Mouse (Mus musculus) kidney, adult 2 months (tissue): ENCODE measurements around the gene Txndc2. TPM values are rescaled to one million over a fixed set of nuclear protein-coding genes. Genes with fewer than 3 reads are reported as not detected.

Experiments used
- DNase-seq: peaks from one replicate; pipeline ENCODE4 v3.0.0; 2021
- H3K27ac ChIP-seq: fragments of 200-500 bp; 2 replicates; pipeline ENCODE4 v1.5.1; 2012; ENCODE audit warnings: low read depth, low read length, control low read depth, inconsistent platforms; ENCODE audit not compliant: insufficient read depth
- H3K27me3 ChIP-seq: fragments of 200-500 bp; replicated peaks from 2 replicates; pipeline ENCODE4 v1.6.1; 2012; ENCODE audit warnings: mild to moderate bottlenecking, moderate library complexity, low read length, inconsistent platforms; ENCODE audit not compliant: control insufficient read depth, insufficient read depth
- H3K36me3 ChIP-seq: fragments of 200-500 bp; 2 replicates; pipeline ENCODE4 v1.6.1; 2012; ENCODE audit warnings: mild to moderate bottlenecking, moderate library complexity, low read length, inconsistent platforms; ENCODE audit not compliant: control insufficient read depth, insufficient read depth
- H3K4me1 ChIP-seq: fragments of 200-500 bp; 2 replicates; pipeline ENCODE4 v1.6.1; 2011; ENCODE audit warnings: low read length; ENCODE audit not compliant: control insufficient read depth, insufficient read depth
- H3K4me3 ChIP-seq: fragments of 200-500 bp; 2 replicates; pipeline ENCODE4 v1.5.1; 2011; ENCODE audit warnings: mild to moderate bottlenecking, low read depth, low read length, control low read depth; ENCODE audit not compliant: insufficient read depth
- CTCF ChIP-seq: fragments of 200-500 bp; conservative IDR thresholded peaks from 2 replicates; pipeline ENCODE4 v1.5.1; 2011; ENCODE audit warnings: low read depth, mild to moderate bottlenecking, control low read depth, low read length, moderate library complexity, mixed read lengths; ENCODE audit not compliant: insufficient read depth, insufficient read length
- POLR2A ChIP-seq: fragments of 200-500 bp; IDR thresholded peaks from one replicate; pipeline ENCODE4 v1.6.1; 2011; ENCODE audit warnings: low read depth, low read length, control low read depth
- WGBS: fragments of 180-500 bp; shearing (Covaris S2); methylation state at CpG from one replicate; pipeline ENCODE4 v1.1.7; 2018; 5-methylcytosine and 5-hydroxymethylcytosine counted together
- polyA plus RNA-seq: library from polyadenylated mRNA; depleted of rRNA; stranded (reverse); fragments of >200 nt; gene quantifications from 2 replicates; pipeline ENCODE4 v1.2.3, GENCODE M21; 2012

Gene Txndc2
- polyA plus RNA-seq, 1 experiment: 0.05 TPM

DNA sequence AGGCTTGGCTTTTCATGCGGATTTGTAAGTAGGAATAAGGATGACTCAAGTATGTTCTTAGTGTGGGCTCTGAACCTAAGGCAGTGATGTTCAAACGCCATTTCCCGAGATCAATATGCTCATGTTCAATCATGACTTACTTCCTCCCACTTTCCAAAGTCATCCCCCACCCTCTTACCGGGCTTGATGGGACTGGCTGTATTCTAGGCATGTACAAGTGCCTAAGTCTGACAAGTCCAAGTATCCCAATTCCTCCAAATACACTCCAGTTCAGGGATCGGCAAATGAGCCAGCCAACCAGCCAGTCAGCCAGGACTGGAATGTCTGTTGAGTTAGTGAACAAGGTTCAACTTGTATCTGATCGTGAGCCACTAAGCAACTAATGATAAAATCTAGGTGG lies 15.7 kb downstream of the Txndc2 start:
- no peaks in the 10 kb centered on the region for H3K27me3 ChIP-seq
- H3K27ac ChIP-seq: no peak overlapping the region
- no peaks in the 10 kb centered on the region for H3K36me3 ChIP-seq
- H3K4me1 ChIP-seq: no peaks in the 10 kb centered on the region
- DNase-seq: peak; percentile 21
- TF ChIP-seq CTCF: no peak
- TF ChIP-seq POLR2A: no peak
- WGBS: 85% methylated on average over 6 of the region's 6 CpGs
- no peak overlapping the region for H3K4me3 ChIP-seq

DNA sequence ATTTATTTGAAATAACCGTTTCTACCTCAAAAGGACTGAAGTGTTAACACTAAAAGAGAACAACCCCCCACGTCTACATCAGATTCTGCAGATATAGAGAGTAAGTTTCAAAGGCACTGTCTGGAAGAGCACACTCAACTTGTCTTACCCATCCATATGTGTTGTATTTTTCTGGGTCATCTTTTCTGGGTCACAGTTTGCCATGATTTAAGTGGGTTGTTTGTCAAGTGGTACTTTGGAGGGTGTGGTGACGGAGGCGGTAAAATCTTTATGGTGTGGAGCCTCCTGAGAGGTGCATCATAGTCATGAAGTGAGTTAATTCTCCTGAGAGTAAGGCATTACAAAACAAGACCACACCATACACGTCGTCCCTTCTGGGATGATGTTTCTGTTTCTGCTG lies 16.4 kb downstream of the Txndc2 start:
- no peaks in the 10 kb centered on the region for H3K27me3 ChIP-seq
- TF ChIP-seq POLR2A (no peak), CTCF (no peak)
- H3K4me1 ChIP-seq: no peaks in the 10 kb centered on the region

DNA sequence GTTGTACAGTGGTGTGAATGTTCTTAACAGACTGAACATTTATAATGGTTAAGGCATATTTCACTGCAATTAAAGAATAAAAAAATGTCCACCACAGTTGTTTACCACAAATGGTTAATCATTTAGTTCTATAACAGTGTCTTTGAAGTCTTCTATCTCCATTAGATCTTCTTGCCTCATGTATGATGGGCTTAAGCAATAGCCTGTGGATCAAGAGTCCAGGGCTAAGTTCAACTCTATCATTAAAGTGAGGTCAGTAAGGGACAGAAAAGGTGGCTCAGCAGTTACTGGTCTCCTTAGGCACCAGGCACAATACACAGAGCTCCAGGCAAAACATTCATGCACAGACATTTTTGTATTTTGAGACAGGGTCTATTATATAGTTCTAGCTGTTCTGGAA lies 18.8 kb downstream of the Txndc2 start:
- no peak overlapping the region for H3K4me3 ChIP-seq
- H3K27me3 ChIP-seq: no peaks in the 10 kb centered on the region
- DNase-seq: peak; percentile 23
- no peak overlapping the region for H3K27ac ChIP-seq
- H3K36me3 ChIP-seq: no peaks in the 10 kb centered on the region
- no peaks in the 10 kb centered on the region for H3K4me1 ChIP-seq
- TF ChIP-seq POLR2A: no peak

More for the DNA sequence above, 16.4 kb downstream of the Txndc2 start:
- no peak for DNase-seq
- Histone ChIP-seq H3K4me3 (no peak overlapping the region), H3K27ac (no peak overlapping the region), H3K36me3 (no peaks in the 10 kb centered on the region)
- WGBS: 84% methylated on average over 6 of the region's 6 CpGs

DNA sequence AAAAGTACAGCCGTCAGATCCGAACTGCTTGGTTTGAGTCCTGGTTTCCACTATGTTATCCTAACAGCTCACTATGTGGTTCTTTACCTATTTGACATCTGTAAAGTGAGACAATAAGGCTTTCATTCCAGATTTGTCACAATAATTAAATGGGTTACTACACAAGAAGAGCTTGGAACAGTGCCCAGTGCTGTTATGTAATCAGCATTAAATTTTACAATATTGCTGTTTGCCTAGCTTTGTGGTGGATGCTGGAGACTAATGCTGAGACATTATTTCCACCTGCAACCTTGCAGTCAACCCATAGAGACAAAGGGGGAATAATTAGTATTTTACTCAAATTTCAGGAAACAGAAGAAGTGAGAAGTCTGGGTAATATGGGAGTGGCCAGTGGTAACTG lies 23.5 kb downstream of the Txndc2 start:
- Histone ChIP-seq H3K4me1 (no peaks in the 10 kb centered on the region), H3K4me3 (no peak overlapping the region), H3K36me3 (no peaks in the 10 kb centered on the region), H3K27ac (no peak overlapping the region), H3K27me3 (no peaks in the 10 kb centered on the region)
- WGBS: 84% methylated on average over 2 of the region's 2 CpGs
- peak; percentile 43 for DNase-seq
- TF ChIP-seq CTCF (no peak), POLR2A (no peak)

DNA sequence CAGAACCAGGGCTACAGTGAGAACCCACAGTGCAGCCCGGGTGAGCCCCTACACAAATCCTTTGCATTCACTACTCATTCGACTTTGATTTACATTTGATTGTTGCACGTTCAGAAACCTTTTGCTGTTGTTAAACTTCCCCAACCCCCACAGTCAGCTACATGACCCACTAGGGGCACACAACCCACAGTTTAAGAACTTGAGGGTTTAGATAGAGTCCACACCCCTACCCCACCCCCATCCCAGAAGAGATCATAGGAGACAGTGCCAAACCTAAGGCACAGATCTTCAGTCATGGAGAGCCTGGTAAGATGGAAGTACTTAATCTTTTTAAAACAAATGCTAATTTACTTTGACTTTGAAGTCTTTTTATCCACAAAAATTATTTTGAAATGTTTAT lies 26.3 kb downstream of the Txndc2 start:
- H3K36me3 ChIP-seq: no peaks in the 10 kb centered on the region
- H3K4me1 ChIP-seq: peaks cover 4% of the 10 kb centered on the region; the same call in 1 of the 2 replicates
- WGBS: 66% methylated on average over 3 of the region's 3 CpGs
- DNase-seq: no peak
- no peak for TF ChIP-seq POLR2A
- TF ChIP-seq CTCF: no peak
- H3K4me3 ChIP-seq: no peak overlapping the region
- no peak overlapping the region for H3K27ac ChIP-seq
- H3K27me3 ChIP-seq: no peaks in the 10 kb centered on the region

DNA sequence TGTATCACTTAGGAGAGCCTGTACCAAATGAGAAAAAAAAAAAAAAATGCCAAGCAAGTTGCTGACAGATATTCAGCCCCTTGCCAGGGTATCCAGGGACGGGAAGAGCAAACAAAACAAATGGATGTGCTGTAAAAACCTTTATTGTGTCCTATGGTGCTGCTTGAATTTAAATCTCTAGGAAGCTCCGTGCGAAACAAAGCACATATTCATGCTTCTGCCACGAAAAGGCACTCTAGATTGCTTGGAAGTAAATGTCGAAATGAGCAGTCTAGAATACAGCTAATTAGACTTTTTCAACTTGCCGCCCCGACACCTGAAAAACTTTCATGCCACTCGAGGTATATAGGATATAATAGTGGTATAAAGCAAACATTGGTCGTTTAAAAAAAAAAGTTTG lies 27.5 kb downstream of the Txndc2 start:
- H3K27me3 ChIP-seq: no peaks in the 10 kb centered on the region
- DNase-seq: no peak
- H3K4me3 ChIP-seq: peak overlapping the region; percentile 75
- peaks cover 4% of the 10 kb centered on the region; the same call in 1 of the 2 replicates for H3K4me1 ChIP-seq
- no peaks in the 10 kb centered on the region for H3K36me3 ChIP-seq
- no peak for TF ChIP-seq POLR2A
- no peak for TF ChIP-seq CTCF
- 1% methylated on average over 9 of the region's 9 CpGs for WGBS
- H3K27ac ChIP-seq: peak overlapping the region; percentile 88

DNA sequence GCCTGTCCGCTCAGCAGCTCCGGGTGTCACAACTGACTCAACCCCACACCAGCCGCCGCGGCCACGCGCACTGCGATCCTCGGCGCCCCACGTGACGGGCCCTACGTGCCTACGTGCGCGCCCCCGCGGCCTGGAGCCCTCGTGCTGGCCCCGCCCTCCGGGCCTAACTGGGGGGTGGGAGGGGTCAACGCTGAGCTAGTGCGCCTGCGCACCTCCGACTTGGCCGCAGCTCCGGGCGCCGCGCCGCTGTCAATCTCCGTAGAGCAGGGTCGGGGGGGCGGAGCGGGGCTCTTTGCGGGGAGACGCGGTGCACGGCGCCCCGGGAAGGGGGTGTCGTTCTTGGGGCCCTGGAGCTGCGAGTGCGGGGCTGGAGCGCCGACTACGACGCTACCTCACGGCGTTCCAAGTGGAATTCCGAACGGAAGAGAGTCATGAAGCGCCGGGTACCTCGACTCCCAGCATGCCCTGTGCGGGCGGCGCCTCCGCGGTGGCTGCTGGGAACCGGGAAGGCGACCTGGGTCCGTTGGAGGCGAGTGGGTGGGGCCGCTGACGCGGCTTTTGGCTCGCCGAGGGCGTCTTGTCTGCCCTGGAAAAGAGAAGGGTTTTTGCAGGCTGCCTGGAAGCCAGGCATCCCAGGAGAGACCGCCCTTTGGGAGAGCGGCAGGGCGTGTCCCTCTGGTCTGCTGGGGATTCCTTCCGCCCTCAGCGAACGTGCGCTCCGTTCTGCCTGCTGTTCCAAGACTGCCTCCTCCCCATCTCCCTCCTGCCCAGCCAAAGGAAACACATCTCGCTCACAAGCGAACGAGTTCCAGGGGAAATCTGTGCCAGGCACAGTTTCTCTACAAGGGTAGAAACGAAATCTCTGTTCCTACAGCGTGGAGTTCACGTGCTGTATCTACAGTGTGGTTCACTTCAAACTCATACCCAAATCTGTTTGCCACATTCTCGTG lies 28.2 kb downstream of the Txndc2 start, which contains the start of gene Vapa:
TSS of gene Vapa (minus strand) at position 93 of the 950 bp plus-strand sequence.
- H3K4me3 ChIP-seq: peak within 1 kb of the TSS; percentile 90
- peak; percentile 99 for DNase-seq
- H3K27me3 ChIP-seq: no peaks in the 10 kb centered on the region
- peak within 1 kb of the TSS; percentile 89 for H3K27ac ChIP-seq
- WGBS: under 1% methylated on average over 85 of the region's 85 CpGs
- peaks cover 4% of the 10 kb centered on the region; the same call in 1 of the 2 replicates for H3K4me1 ChIP-seq
- TF ChIP-seq POLR2A (peak; percentile 46), CTCF (no peak)
- no peaks in the 10 kb centered on the region for H3K36me3 ChIP-seq
